Mouse (Mus musculus) MEL (cell line): ENCODE data around the gene Myzap.

Source experiments
- BHLHE40 ChIP-seq: IDR thresholded peaks from 2 replicates; pipeline ENCODE4 v1.6.1; 2012; ENCODE audit warnings: low read depth, mild to moderate bottlenecking, inconsistent platforms, low read length, improper control_type of control experiment, borderline replicate concordance
- CHD1 ChIP-seq: IDR thresholded peaks from 2 replicates; pipeline ENCODE4 v1.6.1; 2012; ENCODE audit warnings: low read depth, mild to moderate bottlenecking, inconsistent platforms, low read length, improper control_type of control experiment
- CHD2 ChIP-seq: IDR thresholded peaks from 2 replicates; pipeline ENCODE4 v1.6.1; 2011; ENCODE audit warnings: low read length, improper control_type of control experiment
- CTCF ChIP-seq, 3 experiments: IDR thresholded peaks in 2 of 3; conservative IDR thresholded peaks in 1 of 3; 2 replicates each; pipeline ENCODE4 v1.5.1; 2011 to 2012; ENCODE audit warnings: low read length in 3 of 3, low read depth in 2 of 3, mild to moderate bottlenecking in 2 of 3, improper control_type of control experiment in 1 of 3, inconsistent platforms in 1 of 3, mixed read lengths in 1 of 3, moderate library complexity in 1 of 3; ENCODE audit not compliant: control insufficient read depth in 1 of 3, insufficient read depth in 1 of 3, poor library complexity in 1 of 3, severe bottlenecking in 1 of 3
- HCFC1 ChIP-seq: IDR thresholded peaks from 2 replicates; pipeline ENCODE4 v1.6.1; 2012; ENCODE audit warnings: low read depth, mild to moderate bottlenecking, inconsistent platforms, low read length, improper control_type of control experiment, moderate library complexity
- MAZ ChIP-seq: IDR thresholded peaks from 2 replicates; pipeline ENCODE4 v1.6.1; 2012; ENCODE audit warnings: low read depth, mild to moderate bottlenecking, inconsistent platforms, low read length, improper control_type of control experiment
- NRF1 ChIP-seq: IDR thresholded peaks from 2 replicates; pipeline ENCODE4 v1.6.1; 2014; ENCODE audit warnings: low read depth, mild to moderate bottlenecking, inconsistent platforms, low read length, improper control_type of control experiment, moderate library complexity; ENCODE audit not compliant: poor library complexity, insufficient read depth, severe bottlenecking
- POLR2A ChIP-seq, 2 experiments: IDR thresholded peaks; 2 replicates each; pipeline ENCODE4 v1.6.1; 2011 to 2012; ENCODE audit warnings: low read length in 2 of 2, mild to moderate bottlenecking in 2 of 2, control low read depth in 1 of 2, improper control_type of control experiment in 1 of 2, low read depth in 1 of 2, moderate library complexity in 1 of 2; ENCODE audit not compliant: control insufficient read depth in 1 of 2, insufficient read depth in 1 of 2, poor library complexity in 1 of 2
- POLR2AphosphoS2 ChIP-seq: IDR thresholded peaks from 2 replicates; pipeline ENCODE4 v1.6.1; 2011; ENCODE audit warnings: low read length, improper control_type of control experiment
- TBP ChIP-seq: IDR thresholded peaks from 2 replicates; pipeline ENCODE4 v1.8.0; 2011; ENCODE audit warnings: low read depth, low read length, improper control_type of control experiment
- USF1 ChIP-seq: IDR thresholded peaks from 2 replicates; pipeline ENCODE4 v1.6.1; 2014; ENCODE audit warnings: low read depth, mild to moderate bottlenecking, inconsistent platforms, low read length, improper control_type of control experiment, moderate library complexity
- ZMIZ1 ChIP-seq: IDR thresholded peaks from 2 replicates; pipeline ENCODE4 v1.6.1; 2012; ENCODE audit warnings: low read depth, mild to moderate bottlenecking, inconsistent platforms, low read length, improper control_type of control experiment, moderate library complexity

- no peak for TF ChIP-seq CTCF (IDR thresholded peaks at IDR 0.05 in 2 of 3, conservative IDR thresholded peaks at IDR 0.05 in 1 of 3; ENCODE audit: control insufficient read depth in 1 of 3, insufficient read depth in 1 of 3, low read depth in 2 of 3, low read length in 3 of 3, poor library complexity in 1 of 3, severe bottlenecking in 1 of 3)
- no peak for TF ChIP-seq BHLHE40
- no peak for TF ChIP-seq MAZ
- TF ChIP-seq POLR2A (IDR thresholded peaks at IDR 0.05; ENCODE audit: control insufficient read depth in 1 of 2, insufficient read depth in 1 of 2, low read depth in 1 of 2, low read length in 2 of 2, poor library complexity in 1 of 2) = no peak
- no peak for TF ChIP-seq TBP
- TF ChIP-seq USF1 = no peak
- no peak for TF ChIP-seq CHD2
- TF ChIP-seq CHD1 = no peak
- no peak for TF ChIP-seq ZMIZ1
- TF ChIP-seq HCFC1 = no peak
- TF ChIP-seq NRF1 = no peak
- TF ChIP-seq POLR2AphosphoS2 = no peak
These were observed 36.8 kb upstream of the Myzap start for GRCm38 (mm10) chr9:71628921-71629320.
